Mouse (Mus musculus) adrenal gland, adult 2 months (tissue): Measurements from ENCODE around the gene Fan1. TPM values are rescaled to one million over a fixed set of nuclear protein-coding genes. Genes with fewer than 3 reads are reported as not detected.

ENCODE experiments used
- DNase-seq: peaks from one replicate; pipeline ENCODE4 v3.0.0; 2021
- polyA plus RNA-seq: library from polyadenylated mRNA; depleted of rRNA; stranded (reverse); fragments of >200 nt; gene quantifications from 2 replicates; pipeline ENCODE4 v1.2.3, GENCODE M21; 2012; rRNA removed
- total RNA-seq, 2 experiments: library from RNA; stranded (reverse); gene quantifications; 2 replicates each; pipeline ENCODE4 v1.2.3; 2021

The Fan1 gene
- total and polyA plus RNA-seq, 3 experiments, result 2.0 to 8.9 (median 4.7) TPM

DNA sequence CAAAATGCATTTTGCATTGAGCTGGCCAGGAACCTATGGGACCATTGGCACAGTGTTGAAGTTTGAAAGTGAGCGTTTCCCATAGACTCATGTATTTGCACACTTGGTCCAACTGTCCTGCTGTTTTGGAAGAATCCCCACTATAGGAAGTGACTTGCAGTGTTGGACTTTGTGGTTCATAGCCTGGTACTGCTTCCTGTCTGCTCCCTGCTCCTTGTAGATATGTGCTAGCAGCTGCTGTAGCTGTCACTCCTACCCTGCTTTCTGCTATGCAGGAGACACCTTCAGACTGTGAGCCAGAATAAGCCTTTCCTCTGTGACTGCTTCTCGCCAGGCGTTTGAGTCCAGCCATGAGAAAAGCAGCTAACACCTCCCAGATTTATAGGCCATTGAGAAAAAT, 42.6 kb downstream of the Fan1 start:
- no peak for DNase-seq

- no peak for DNase-seq
Measured at GRCm38 (mm10) chr7:64327486-64327885, 46.4 kb downstream of the Fan1 start.

- peak; percentile 85 for DNase-seq
Measured at GRCm38 (mm10) chr7:64326892-64327291, 47.0 kb downstream of the Fan1 start.

DNA sequence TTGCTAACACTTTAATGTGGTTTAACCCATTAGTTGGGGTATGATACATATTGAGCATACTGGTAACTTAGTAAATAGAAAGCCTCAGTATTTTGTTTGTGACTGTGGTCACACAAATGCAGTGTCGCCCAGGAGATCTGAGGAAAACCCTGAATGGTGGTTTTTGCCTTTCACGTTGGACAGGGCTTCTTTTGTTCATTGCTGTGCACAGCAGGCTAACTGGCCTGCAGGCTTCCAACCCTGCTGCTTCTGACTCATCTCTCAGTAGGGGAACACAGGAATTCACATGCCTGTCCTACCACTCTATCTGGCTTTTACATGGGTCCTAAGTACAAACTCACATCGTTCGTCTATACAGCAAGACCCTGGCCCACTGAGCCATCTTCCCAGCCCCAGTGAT, 52.2 kb downstream of the Fan1 start:
- no peak for DNase-seq

- no peak for DNase-seq
Measured at GRCm38 (mm10) chr7:64321125-64321524, 52.8 kb downstream of the Fan1 start.

DNA sequence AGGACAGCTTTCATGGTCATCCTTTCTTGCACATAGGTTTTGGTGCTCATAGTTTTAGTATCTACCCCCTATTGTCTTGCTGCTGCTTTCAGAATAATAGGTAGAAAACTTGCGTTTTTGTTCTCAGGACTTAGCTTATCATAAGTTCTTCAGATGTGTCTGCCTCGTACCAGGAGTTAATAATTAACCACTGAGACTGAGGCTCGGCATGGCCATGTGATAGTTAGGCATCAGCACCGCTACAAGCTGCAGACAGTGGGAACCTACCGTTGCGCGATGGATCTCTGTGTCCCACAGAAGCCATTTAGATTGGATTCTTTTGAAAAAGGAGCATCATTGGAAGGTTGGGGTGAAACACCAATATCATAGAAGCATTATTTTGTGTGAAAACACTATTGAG, 61.1 kb downstream of the Fan1 start:
- no peak for DNase-seq

DNA sequence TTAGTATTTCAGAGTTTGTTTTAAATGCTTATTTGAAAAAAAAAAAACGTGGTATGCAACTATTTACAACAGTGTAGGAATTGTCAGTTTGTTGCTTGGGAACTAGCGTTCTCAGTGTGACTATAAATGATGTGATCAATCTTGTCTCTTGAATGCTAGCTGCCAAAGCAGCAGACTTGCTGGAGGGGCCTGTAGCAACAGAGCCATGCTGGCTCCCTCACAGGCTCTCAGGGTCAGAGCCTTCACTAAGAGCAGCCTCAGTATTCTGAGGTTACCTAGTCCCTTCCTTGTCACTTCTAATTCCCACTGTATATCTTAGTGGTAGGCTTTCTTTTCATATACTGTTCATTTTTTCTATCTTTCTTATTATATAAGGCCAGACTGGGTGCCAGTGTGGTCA, 63.1 kb downstream of the Fan1 start:
- DNase-seq, result no peak

GRCm38 (mm10) chr7:64310241-64310640, 63.7 kb downstream of the Fan1 start:
- DNase-seq, result no peak

Other genes starting within 250 kb of the Fan1 start
- not detected for gene Trpm1, start 220.3 kb downstream of the Fan1 start, total RNA-seq
- not detected in 2 replicates for gene Trpm1, start 220.3 kb downstream of the Fan1 start, polyA plus RNA-seq
- gene Mtmr10, start 86.4 kb downstream of the Fan1 start, total RNA-seq, result 10 to 100 TPM; 27.3 to 29.0 TPM
- 4.2 and 5.2 TPM in 2 replicates for gene Mtmr10, start 86.4 kb downstream of the Fan1 start, polyA plus RNA-seq
- gene Mphosph10, start 18.2 kb upstream of the Fan1 start, total RNA-seq, result 10 to 100 TPM; 23.8 to 34.2 TPM
- 0.06 and 0.10 TPM in 2 replicates for gene Mphosph10, start 18.2 kb upstream of the Fan1 start, polyA plus RNA-seq
- 10 to 100 TPM; 77.1 to 93.6 TPM for gene Mcee, start 18.5 kb upstream of the Fan1 start, total RNA-seq
- 9.4 and 12.9 TPM in 2 replicates for gene Mcee, start 18.5 kb upstream of the Fan1 start, polyA plus RNA-seq
- under 1 TPM in 1 of 2 experiments, not detected in 1; 0.31 TPM for gene Apba2, start 127.6 kb upstream of the Fan1 start, total RNA-seq
- 0.48 and 1.4 TPM in 2 replicates for gene Apba2, start 127.6 kb upstream of the Fan1 start, polyA plus RNA-seq